Comparison of ENCODE assay signal across 1 mouse cellular context in genomic region chr2:130411558-130412495, GRCm38 (mm10).
TF ChIP-seq lines count a peak whose summit lies in the region.

No protein-coding gene starts in this region.

TF ChIP-seq in C2C12, 6 proteins besides CTCF, POLR2A, EP300 and RAD21:
- no peak for TF ChIP-seq USF1 (IDR thresholded peaks at IDR 0.05; ENCODE audit: low read depth)
- no peak for TF ChIP-seq MYOD1 (IDR thresholded peaks at IDR 0.05; ENCODE audit: control insufficient read depth, insufficient read length, low read depth)
- no peak for TF ChIP-seq MYOG (IDR thresholded peaks at IDR 0.05; ENCODE audit: control insufficient read depth, extremely low read depth, insufficient read length)
- TF ChIP-seq MAX (IDR thresholded peaks at IDR 0.05), result no peak
- TF ChIP-seq FOSL1 (IDR thresholded peaks at IDR 0.05; ENCODE audit: insufficient read depth, low read length, poor library complexity, severe bottlenecking), result no peak
- no peak for TF ChIP-seq CEBPB (IDR thresholded peaks at IDR 0.05; ENCODE audit: low read depth)
